Mouse (Mus musculus) embryonic facial prominence, embryonic 14.5 days (tissue): Measurements from ENCODE around the gene Rps15a. TPM values are rescaled to one million over a fixed set of nuclear protein-coding genes. Genes with fewer than 3 reads are reported as not detected.

Experiments used
- ATAC-seq: fragments of 200-750 bp; cut with Nextera tagmentation; 2 replicates; pipeline ENCODE4 v1.8.0; 2017; ENCODE audit warnings: low read depth, moderate number of reproducible peaks, moderate TSS enrichment
- DNase-seq: peaks from one replicate; pipeline ENCODE4 v3.0.0-alpha.2; 2015; ENCODE audit warnings: low spot score
- H3K27ac ChIP-seq: fragments of 300-500 bp; sonication (generic); replicated peaks from 2 replicates; pipeline ENCODE4 v1.5.1; 2014; ENCODE audit warnings: low read depth, mild to moderate bottlenecking, low read length, moderate library complexity
- H3K27me3 ChIP-seq: fragments of 300-500 bp; sonication (generic); replicated peaks from 2 replicates; pipeline ENCODE4 v1.6.1; 2014; ENCODE audit warnings: low read length; ENCODE audit not compliant: control insufficient read depth, insufficient read depth
- H3K36me3 ChIP-seq: fragments of 300-500 bp; sonication (generic); 2 replicates; pipeline ENCODE4 v1.6.1; 2014; ENCODE audit warnings: low read length, mixed read lengths; ENCODE audit not compliant: control insufficient read depth, insufficient read depth
- H3K4me1 ChIP-seq: fragments of 300-500 bp; sonication (generic); 2 replicates; pipeline ENCODE4 v1.6.1; 2014; ENCODE audit warnings: antibody characterized with exemption, low read length; ENCODE audit not compliant: control insufficient read depth, insufficient read depth
- H3K4me2 ChIP-seq: fragments of 300-500 bp; sonication (generic); 2 replicates; pipeline ENCODE4 v1.6.1; 2014; ENCODE audit warnings: low read depth, mild to moderate bottlenecking, low read length, moderate library complexity, mixed read lengths
- H3K4me3 ChIP-seq: fragments of 300-500 bp; sonication (generic); 2 replicates; pipeline ENCODE4 v1.5.1; 2014; ENCODE audit warnings: low read depth, mild to moderate bottlenecking, low read length
- H3K9ac ChIP-seq: fragments of 300-500 bp; sonication (generic); 2 replicates; pipeline ENCODE4 v1.6.1; 2014; ENCODE audit warnings: low read depth, mild to moderate bottlenecking, low read length, moderate library complexity, mixed read lengths
- H3K9me3 ChIP-seq: fragments of 300-500 bp; sonication (generic); 2 replicates; pipeline ENCODE4 v1.6.1; 2016; ENCODE audit warnings: low read length; ENCODE audit not compliant: control insufficient read depth
- WGBS: fragments of 180-500 bp; shearing (Covaris S2); extraction: QIAGEN DNeasy Blood & Tissue Kit; methylation state at CpG from one replicate; pipeline ENCODE4 v1.1.7; 2014; 5-methylcytosine and 5-hydroxymethylcytosine counted together
- polyA plus RNA-seq: library from polyadenylated mRNA; unstranded; fragments of >200 nt; fragmentation: Nextera tagmentation; extraction: Ambion mirVana; gene quantifications from 2 replicates; pipeline ENCODE4 v1.2.1, GENCODE M21; 2014

Gene Rps15a
- polyA plus RNA-seq, 1 experiment from 2014 or later = 1,013 TPM

- Histone ChIP-seq H3K9me3 (peaks cover 20% of the 10 kb centered on the region), H3K4me2 (no peak overlapping the region), H3K27ac (no peak overlapping the region), H3K27me3 (no peaks in the 10 kb centered on the region), H3K9ac (no peak overlapping the region), H3K4me3 (no peak overlapping the region), H3K4me1 (no peaks in the 10 kb centered on the region), H3K36me3 (no peaks in the 10 kb centered on the region)
- WGBS = 80% methylated on average over 6 of the region's 6 CpGs
- DNase-seq (no peak), ATAC-seq (no peak)
Measured at GRCm38 (mm10) chr7:118056300-118056699, 59.7 kb downstream of the Rps15a start.

Other genes starting within 250 kb of the Rps15a start
- gene Arl6ip1, start 13.5 kb upstream of the Rps15a start, polyA plus RNA-seq = 267 and 304 TPM in 2 replicates
- 20.0 and 20.7 TPM in 2 replicates for gene Smg1, start 127.5 kb upstream of the Rps15a start, polyA plus RNA-seq